Mouse (Mus musculus) R1 (cell line): ENCODE measurements at regions not wholly inside any gene's neighbourhood (a gene's known extent, or its start where the extent isn't known, plus 50 kb on each side); places are given as distances from the start of the nearest gene placed in this dataset.

Source experiments
- DNase-seq: peaks from one replicate; pipeline ENCODE4 v3.0.0-alpha.2; 2018; ENCODE audit warnings: low read depth, low spot score

DNA sequence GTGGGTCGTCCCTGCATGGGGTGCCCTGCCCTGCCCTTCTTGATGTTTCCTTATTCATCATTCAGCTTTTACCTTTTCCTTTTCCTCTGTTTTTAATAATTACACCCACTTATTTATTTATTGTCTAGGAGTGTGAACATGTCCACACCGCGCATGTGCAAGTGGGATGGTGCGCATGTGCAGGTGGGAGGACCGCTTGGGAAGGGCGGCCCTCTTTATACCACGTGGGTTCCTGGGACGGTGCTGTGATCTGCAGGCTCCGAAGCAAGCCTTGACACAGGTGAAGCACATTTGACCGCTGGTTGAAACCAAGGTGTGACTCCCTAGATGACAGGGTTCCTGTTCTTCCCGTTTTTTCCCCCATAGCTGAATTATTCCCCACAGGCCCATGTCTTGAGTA, 60.0 kb downstream of the Syf2 start:
- peak; percentile 57 for DNase-seq

DNA sequence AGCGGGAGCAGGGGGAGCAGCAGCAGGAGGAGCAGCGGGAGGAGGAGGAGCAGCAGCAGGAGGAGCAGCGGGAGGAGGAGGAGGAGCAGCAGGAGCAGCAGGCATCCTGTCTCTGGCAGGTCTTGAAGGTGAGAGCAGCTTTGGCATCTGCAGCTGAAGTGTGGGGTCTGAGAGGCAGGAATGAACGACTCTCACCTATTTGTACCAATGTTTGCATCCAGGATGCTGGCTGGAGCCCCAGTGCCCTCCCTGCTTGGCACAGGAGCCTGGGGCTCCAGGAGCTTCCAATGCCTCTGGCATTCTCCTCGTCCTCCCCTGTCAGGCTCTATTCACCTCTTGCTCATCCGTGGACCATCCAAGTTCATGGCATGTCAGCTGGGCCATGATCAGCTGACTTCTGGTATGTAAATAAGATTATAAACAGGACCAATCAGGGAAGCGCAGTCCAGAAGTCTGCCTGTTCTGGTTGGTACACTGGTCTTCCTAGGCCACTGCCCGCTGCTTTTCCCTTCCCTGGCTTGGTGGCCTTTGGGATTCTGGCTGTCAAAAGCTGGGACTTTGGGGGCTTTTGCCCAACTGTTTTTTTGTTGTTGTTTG, 62.9 kb downstream of the Syf2 start:
- DNase-seq, result no peak

GRCm38 (mm10) chr4:134994205-134994604, 63.5 kb downstream of the Syf2 start:
- no peak for DNase-seq

DNA sequence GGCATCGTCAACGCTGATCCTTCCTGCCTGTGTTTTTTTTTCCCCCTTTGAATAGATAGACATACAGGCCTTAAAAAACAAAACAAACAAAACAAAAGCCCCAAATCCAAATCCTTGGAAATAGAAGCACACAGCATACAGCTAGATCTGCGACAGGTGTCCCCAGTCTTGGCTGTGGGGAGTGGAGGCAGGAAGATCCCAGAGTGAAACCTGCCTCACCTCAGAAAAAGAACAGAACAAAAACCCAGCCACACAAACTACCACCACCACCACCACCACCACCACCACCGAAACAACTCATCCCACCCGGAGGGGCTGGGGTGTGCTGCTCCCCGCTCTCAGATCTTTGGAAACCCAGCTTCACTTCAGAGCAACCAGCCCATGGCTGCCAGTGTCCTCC, 64.0 kb downstream of the Syf2 start:
- no peak for DNase-seq

DNA sequence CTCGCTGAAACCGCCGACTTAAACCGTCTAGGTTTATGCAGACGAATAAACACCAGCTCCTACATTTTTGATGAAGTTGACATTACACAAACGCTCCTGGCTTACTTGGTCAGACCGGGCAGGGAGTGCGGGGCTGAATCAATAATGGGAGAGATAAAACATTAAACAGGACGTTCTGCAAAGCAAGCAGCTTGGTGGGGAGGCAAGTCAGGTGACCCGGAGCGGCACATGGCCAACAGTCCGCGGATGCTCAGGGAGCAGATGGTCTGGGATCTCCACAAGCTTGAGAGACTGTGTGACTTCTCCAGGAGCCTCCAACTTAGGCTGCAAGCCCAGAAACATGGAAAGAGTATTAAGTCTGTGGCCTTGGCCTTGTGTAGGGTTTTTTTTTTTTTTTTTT, 64.4 kb downstream of the Syf2 start:
- DNase-seq, result no peak

DNA sequence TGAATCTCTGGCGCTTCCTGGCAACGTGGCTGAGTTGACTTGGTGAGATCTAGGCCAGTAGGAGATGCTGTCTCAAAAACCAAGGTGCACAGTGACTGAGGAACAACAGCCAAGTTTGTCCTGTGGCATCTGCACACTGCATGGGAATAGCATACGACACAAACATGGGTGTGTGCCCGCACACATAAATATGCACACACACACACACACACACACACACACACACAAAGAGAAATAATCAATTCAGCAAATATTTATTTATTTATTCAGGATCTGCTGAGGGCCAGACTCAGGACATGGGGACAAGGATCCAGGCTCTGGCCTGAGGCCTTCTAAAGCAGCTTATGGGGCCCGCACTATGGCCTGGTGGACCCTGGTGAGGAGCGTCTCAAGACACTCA, 65.4 kb downstream of the Syf2 start:
- no peak for DNase-seq

- peak; percentile 68 for DNase-seq
Measured at GRCm38 (mm10) chr4:134997461-134998434, 67.0 kb downstream of the Syf2 start.

DNA sequence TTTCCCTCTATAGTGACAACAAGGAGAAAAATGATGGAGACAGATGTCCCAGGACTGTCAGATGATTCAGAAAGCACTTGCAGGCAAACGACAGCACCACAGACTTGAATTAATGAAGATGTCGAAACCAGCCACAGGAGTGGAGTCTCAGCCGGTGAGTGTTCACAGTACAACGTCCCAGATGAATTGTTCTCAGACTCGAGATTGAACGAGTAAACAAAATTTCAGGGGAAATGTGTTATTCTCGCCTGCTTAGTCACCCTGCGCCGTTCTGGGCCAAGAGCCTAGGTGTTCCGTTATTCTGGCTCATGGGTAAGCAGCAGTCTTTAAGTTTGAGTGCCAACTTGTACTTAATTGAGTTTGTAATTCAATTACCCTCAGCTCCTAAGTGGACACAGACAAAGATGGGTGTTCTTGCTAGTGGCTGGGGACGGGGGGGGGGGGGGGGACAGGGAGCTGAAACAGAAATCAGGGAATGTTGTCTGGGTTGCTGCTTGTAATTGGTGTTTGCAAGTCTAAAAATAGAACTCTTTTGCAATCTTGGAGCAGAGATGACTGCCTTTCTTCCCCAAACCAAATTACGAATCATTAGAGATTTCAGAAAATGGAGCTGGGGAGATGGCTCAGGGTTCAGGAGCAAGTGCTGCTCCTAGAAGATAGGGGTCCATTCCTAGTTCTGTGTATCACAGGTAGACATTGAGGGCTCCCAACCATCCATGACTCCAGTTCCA, 68.4 kb downstream of the Syf2 start:
- DNase-seq, result no peak

DNA sequence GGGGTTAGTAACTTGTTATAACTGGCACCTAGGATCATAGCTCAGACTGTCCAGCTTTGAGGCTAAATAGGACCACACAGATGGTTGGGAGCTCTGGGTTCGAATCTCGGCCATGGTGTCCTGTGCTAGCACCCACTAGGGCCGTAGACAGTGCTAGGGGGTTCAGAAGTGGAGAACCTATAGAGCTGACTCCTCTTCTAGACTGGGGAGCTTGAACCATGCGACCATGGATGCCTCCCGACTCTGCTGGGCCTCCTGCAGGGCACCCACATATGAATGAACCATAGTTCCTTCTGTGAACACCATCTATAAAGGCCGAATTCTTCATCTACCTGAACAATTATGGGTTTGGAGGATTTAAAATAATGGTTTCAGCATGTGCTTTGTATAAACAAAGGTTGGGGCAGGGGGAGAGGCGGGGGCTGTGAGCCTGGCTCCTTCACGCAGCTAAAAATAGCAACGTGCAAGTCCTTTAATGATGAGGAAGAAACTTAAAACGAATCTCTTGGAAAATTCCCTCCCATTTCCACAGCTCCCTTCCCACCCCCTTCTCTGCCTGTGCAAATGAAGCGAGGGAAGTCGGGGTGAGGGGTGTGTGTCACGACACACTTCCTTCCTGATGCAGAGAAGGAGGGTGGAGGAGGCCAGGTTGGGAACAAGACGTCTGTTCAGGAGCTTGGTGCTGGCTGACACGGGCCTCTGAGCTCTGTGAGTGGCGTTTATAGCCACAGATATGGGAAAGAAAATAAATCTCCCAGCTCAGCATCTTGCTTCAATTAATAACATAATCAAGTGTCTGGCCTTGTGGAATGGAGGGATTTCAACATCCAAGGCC, 71.6 kb downstream of the Syf2 start:
- DNase-seq, result no peak

- DNase-seq, result peak; percentile 46
Measured at GRCm38 (mm10) chr4:135011365-135011764, 80.7 kb downstream of the Syf2 start.

- peak; percentile 78 for DNase-seq
Measured at GRCm38 (mm10) chr4:135012945-135013344, 82.2 kb downstream of the Syf2 start.

GRCm38 (mm10) chr4:135013932-135014331, 83.2 kb downstream of the Syf2 start:
- DNase-seq, result peak; percentile 81

DNA sequence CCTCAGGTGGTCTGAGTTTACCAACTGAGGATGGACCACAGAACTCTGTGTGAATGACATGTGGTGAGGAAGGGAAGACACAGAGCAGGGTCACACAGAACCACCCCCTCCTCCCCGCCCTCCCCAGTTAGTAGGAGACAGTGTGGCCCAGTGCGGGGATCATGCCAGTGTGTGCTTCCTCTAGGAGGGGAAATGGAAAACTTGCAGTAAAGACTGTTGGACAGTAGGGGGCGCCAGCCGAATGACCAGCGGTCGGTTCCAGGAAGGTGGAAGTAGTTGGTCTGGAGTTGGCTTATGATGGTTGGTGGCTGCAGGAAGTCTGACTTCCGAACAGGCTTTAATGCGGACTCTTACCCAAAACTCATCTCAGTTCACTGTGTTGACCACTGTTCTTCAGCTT, 87.3 kb downstream of the Syf2 start:
- peak; percentile 77 for DNase-seq

- DNase-seq, result no peak
Measured at GRCm38 (mm10) chr4:135019120-135019519, 88.4 kb downstream of the Syf2 start.

DNA sequence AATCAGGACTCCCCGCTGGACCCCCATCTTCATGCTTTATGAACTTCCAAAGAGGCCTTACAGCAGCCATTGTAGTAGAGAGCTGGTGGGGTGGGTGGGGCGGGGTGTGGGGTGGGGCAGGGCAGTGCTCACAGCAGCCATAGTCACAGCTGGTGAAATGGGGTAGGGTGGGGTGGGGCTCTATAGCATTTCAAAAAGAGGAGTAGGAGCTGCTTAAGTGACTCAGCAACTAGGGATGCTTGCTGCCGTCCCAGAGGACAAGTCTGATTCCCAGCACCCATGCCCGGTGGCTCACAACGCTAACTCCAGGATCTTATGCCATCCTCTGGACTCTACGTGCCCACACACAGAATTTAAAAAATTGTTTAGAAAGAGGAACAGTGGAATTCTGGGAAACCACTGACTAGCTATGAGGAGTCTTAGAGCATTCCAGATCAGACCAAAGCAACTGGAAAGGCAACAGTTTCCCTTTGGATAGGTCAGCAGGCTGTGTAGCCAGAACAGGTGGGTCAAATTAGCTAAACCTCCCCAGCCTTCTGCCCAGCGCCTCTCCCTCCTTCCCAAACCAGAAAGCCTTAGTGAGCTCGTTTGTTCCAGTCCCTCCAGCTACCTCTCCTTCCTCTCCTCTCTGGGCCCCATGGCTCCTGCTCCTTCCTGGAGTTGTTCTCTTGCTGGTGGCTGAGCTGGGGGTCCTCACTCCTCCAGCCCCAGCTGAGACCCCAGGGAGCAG, 89.7 kb downstream of the Syf2 start:
- peak; percentile 79 for DNase-seq

DNA sequence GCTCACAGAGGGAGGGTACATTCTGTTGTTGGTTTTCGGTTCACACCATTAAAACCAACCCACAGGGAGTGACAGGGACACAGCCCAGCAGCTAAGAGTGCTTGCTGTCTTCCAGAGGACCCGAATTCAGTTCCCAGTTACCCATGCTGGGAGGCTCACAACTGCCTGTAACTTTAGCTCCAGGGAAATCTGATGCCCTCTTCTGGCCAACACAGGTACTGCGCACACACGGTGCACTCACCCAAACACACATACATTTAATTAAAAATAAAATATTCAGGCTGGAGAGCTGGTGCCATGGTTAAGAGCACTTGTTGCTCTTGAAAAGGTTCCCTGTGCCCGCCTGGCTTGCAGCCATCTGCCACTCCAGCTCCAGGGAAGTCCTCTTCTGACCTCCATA, 92.5 kb downstream of the Syf2 start:
- peak; percentile 80 for DNase-seq

DNA sequence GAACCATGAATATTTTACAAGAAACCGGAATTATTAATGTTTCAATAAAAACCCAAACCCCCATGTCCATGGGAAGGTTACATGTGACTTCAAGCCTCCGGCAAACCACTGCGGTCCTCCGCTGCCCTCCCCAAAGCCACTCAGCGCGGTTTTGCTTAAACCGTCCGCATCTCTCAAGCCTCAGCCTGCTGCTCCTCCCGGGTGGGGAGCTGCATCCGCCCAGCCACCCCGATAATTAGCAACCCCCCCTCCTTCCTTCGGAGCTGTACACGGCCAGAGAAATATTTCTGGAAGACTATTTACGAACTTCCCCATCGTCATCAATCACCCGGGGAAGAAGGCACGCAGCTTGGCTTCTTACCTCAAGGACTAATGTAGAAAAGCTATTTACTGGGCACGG, 94.7 kb upstream of the Runx3 start:
- DNase-seq, result no peak

- DNase-seq, result no peak
Measured at GRCm38 (mm10) chr4:135027136-135027535, 93.3 kb upstream of the Runx3 start.

DNA sequence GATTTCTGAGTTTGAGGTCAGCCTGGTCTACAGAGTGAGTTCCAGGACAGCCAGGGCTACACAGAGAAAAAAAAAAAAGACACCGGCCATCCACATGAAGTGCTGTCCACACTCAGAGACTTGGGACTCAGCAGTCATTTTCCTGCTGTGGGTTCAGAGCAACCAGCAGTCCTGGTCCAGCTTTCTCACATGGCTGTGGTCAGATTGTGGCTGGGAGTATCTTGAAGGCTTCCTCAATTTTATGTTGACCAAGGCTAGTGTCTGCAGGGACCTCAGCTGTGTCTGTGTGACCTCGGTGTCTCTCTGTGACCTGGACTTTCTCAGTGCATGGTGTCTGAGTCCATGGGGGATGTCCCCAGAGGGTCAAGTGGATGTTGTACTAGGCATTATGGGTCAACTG, 90.7 kb upstream of the Runx3 start:
- DNase-seq, result no peak

- DNase-seq, result peak; percentile 67
Measured at GRCm38 (mm10) chr4:135032461-135032860, 88.0 kb upstream of the Runx3 start.

GRCm38 (mm10) chr4:135033302-135033701, 87.2 kb upstream of the Runx3 start:
- DNase-seq, result peak; percentile 51
